Mouse (Mus musculus) frontal cortex, postnatal 10 days (tissue): ENCODE measurements around the gene Cplx1.
"Not testable (repeated sequence)": the region's sequence is repeated elsewhere in the genome, so short reads cannot be mapped to it uniquely, and the experiment has no call there.

Experiments used
- DNase-seq, 2 experiments: peaks; one replicate each; pipeline ENCODE4 v3.0.0; 2022; ENCODE audit warnings: low spot score in 2 of 2, mixed read lengths in 1 of 2

Gene Cplx1

DNA sequence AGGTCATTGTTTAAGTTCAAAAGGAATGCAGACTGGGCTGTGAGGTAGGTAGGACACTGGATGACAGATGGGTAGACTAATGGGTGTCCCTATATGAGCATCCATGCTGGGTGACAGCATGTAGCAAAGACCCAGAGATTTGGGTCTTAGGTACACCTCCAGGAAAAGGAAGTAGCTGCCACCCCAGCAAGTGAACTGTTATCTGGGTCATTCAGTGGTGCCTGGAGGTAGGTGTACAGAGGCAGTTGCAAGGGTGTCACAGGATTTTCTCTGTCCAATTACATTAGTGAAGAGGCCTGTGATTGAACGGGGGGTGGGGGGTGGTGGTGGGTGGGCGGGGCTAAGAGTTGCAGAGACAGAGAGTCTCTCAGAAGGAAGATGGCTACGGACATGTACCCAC, 33.2 kb downstream of the Cplx1 start:
- DNase-seq: no peak

- no peak for DNase-seq
These were observed 34.1 kb downstream of the Cplx1 start for GRCm38 (mm10) chr5:108515581-108516361.

DNA sequence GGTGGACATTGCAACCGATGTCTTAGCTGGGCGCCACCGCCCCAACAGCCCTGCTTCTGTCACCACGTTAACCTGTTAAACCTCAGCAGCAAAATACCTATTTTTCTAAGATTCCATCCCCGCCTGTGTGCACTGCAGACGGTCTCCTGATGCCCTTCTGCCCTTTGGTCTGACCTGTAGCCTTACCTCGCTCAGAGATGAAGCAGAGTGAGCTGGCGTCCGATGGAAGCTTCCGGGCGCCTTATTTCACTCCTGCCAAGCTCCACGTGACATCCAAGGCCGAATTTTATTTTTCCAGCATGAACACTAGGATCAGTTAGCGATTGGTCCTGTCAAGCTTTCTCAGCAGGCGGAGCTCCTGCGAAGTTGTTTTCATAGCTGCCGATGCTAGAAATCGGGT, 47.5 kb downstream of the Cplx1 start:
- no peak for DNase-seq

DNA sequence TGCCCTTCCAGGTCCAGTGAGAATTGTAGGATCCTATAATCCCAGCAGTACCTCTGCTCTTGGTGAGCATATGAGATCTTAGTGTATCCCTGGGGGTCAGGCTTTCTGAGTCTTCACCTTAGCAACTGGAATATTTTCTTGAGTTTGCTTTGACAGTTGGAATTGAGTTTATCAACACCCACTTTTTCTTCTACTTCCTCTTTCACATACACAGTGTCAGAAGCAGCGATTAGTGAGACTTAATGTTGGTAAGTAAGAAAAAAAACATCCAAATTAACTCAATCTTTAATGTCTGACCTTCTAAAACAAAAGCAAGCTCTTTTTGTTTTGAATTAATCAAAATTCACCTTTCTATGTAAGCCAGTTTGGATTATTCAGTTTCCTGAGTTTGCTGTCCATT, 48.3 kb downstream of the Cplx1 start:
- DNase-seq: no peak

- DNase-seq: not testable (repeated sequence)
These were observed 63.7 kb downstream of the Cplx1 start for GRCm38 (mm10) chr5:108486148-108486547.

- DNase-seq: no peak
These were observed 64.6 kb downstream of the Cplx1 start for GRCm38 (mm10) chr5:108485239-108485638.

- DNase-seq: no peak
These were observed 66.8 kb downstream of the Cplx1 start for GRCm38 (mm10) chr5:108483006-108483405.

- DNase-seq: no peak
These were observed 73.8 kb downstream of the Cplx1 start for GRCm38 (mm10) chr5:108475977-108476376.

GRCm38 (mm10) chr5:108473737-108474136, 76.1 kb downstream of the Cplx1 start:
- DNase-seq: no peak

DNA sequence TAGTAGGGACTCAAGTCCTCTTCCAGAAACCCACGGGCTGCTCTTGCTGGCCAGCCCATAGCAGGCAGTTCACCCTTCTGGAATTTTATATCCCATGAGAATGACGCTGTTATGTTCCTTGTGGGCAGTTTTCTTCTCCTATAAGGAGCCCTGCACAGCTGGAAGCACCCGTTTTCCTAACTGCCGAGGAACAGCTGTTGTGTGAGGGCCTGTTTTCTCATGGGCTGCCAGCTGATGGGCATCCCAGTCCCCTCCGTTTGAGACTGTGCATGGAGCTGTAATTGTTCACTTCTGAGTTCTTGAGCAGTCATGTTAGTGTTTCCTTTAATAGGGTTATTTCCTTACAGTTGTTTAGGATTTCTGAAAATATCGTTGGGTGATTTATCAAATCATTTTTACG, 80.2 kb downstream of the Cplx1 start:
- no peak for DNase-seq
